ENCODE assay signal across 8 mouse cellular contexts in the genomic region with DNA sequence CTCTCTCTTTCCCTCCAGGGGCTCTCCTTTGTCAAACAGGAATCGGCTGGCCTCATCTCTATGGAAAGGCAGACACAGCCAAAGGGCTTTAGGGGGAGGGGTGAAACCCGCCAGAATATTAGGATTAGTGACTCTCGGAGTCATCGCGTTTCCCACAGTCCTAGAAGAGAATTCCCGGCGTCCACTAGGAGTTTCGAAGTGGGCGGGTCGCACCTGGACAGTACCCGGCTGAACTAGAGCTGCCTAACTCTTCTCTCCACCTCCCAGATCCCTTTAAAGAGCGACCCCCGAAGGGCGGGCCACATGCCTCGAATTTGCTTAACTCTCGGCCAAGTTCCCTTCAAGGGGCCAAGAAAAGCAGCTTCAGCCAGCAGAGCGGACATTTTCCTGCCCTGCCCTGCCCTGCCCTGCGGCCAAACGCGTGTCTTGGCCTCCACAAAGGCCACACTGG. TPM values are rescaled to one million over a fixed set of nuclear protein-coding genes. Genes with fewer than 3 reads are reported as not detected.
DNase-seq lines count a peak whose midpoint lies in the region; ATAC-seq and TF ChIP-seq lines count a peak whose summit lies in the region.

No protein-coding gene starts in this region.

- no peak for TF ChIP-seq CTCF in lung, embryonic 14.5 days (IDR thresholded peaks at IDR 0.05; ENCODE audit: low read depth)

- H3K4me2 ChIP-seq in embryonic facial prominence, embryonic 15.5 days (replicated peaks): peak overlapping the region; percentile 97
- peak overlapping the region; percentile 97 for H3K4me2 ChIP-seq in intestine, embryonic 15.5 days (replicated peaks)
- peak overlapping the region; percentile 98 for H3K4me2 ChIP-seq in lung, embryonic 14.5 days
- peak overlapping the region; percentile 98 for H3K4me2 ChIP-seq in stomach, embryonic 15.5 days

- peak overlapping the region; percentile 64; the same call in 1 of the 2 replicates for H3K9ac ChIP-seq in embryonic facial prominence, embryonic 15.5 days
- peak overlapping the region; percentile 64 for H3K9ac ChIP-seq in intestine, embryonic 15.5 days
- H3K9ac ChIP-seq in lung, embryonic 14.5 days: peak overlapping the region; percentile 79
- H3K9ac ChIP-seq in stomach, embryonic 15.5 days: peak overlapping the region; percentile 80

- no peak for ATAC-seq in megakaryocyte, adult 5-6 weeks (ENCODE audit: poor library complexity, severe bottlenecking)
- ATAC-seq in embryonic facial prominence, embryonic 15.5 days (ENCODE audit: insufficient number of reproducible peaks, low FRiP score, low TSS enrichment, low read depth): no peak
- ATAC-seq in intestine, embryonic 15.5 days: no peak
- no peak for ATAC-seq in lung, embryonic 14.5 days (ENCODE audit: insufficient read depth)
- no peak for ATAC-seq in stomach, embryonic 15.5 days (ENCODE audit: insufficient read depth, low FRiP score, low read depth)

- peaks cover 61% of the 10 kb centered on the region for H3K27me3 ChIP-seq in megakaryocyte, embryonic 14.5 days (replicated peaks)
- no peaks in the 10 kb centered on the region for H3K27me3 ChIP-seq in embryonic facial prominence, embryonic 15.5 days
- H3K27me3 ChIP-seq in intestine, embryonic 15.5 days (replicated peaks): no peaks in the 10 kb centered on the region
- no peaks in the 10 kb centered on the region for H3K27me3 ChIP-seq in lung, embryonic 14.5 days (ENCODE audit: insufficient read depth, low read length)
- no peaks in the 10 kb centered on the region for H3K27me3 ChIP-seq in stomach, embryonic 15.5 days (replicated peaks)

- DNase-seq in lung, embryonic 14.5 days: peak; percentile 83
- DNase-seq in B cell, adult 2 months: no peak
- DNase-seq in right cerebral cortex, postnatal 4 days: no peak

- 0 out of 2 replicates have a peak overlapping the region, but pooled peaks have one; percentile 1 for H3K27ac ChIP-seq in embryonic facial prominence, embryonic 15.5 days (replicated peaks)
- H3K27ac ChIP-seq in intestine, embryonic 15.5 days: peak overlapping the region; percentile 80; the same call in 1 of the 2 replicates
- H3K27ac ChIP-seq in lung, embryonic 14.5 days (ENCODE audit: low read depth): peak overlapping the region; percentile 75; the same call in 1 of the 2 replicates
- H3K27ac ChIP-seq in stomach, embryonic 15.5 days: peak overlapping the region; percentile 81

- no peaks in the 10 kb centered on the region for H3K36me3 ChIP-seq in megakaryocyte, embryonic 14.5 days (replicated peaks; ENCODE audit: low read length)
- H3K36me3 ChIP-seq in embryonic facial prominence, embryonic 15.5 days: no peaks in the 10 kb centered on the region
- no peaks in the 10 kb centered on the region for H3K36me3 ChIP-seq in intestine, embryonic 15.5 days
- no peaks in the 10 kb centered on the region for H3K36me3 ChIP-seq in lung, embryonic 14.5 days (ENCODE audit: insufficient read depth)
- no peaks in the 10 kb centered on the region for H3K36me3 ChIP-seq in stomach, embryonic 15.5 days

- peak overlapping the region; percentile 93 for H3K4me3 ChIP-seq in megakaryocyte, embryonic 14.5 days (replicated peaks)
- H3K4me3 ChIP-seq in embryonic facial prominence, embryonic 15.5 days (replicated peaks): peak overlapping the region; percentile 73
- peak overlapping the region; percentile 92 for H3K4me3 ChIP-seq in intestine, embryonic 15.5 days (replicated peaks)
- H3K4me3 ChIP-seq in lung, embryonic 14.5 days (ENCODE audit: low read depth, low read length): peak overlapping the region; percentile 82
- H3K4me3 ChIP-seq in stomach, embryonic 15.5 days (replicated peaks): peak overlapping the region; percentile 91

- WGBS in embryonic facial prominence, embryonic 15.5 days: 2% methylated on average over 20 of the region's 20 CpGs
- WGBS in intestine, embryonic 15.5 days: under 1% methylated on average over 20 of the region's 20 CpGs
- WGBS in lung, embryonic 14.5 days: 1% methylated on average over 20 of the region's 20 CpGs
- 2% methylated on average over 20 of the region's 20 CpGs for WGBS in stomach, embryonic 15.5 days

- H3K9me3 ChIP-seq in megakaryocyte, embryonic 14.5 days: no peaks in the 10 kb centered on the region
- H3K9me3 ChIP-seq in embryonic facial prominence, embryonic 15.5 days (replicated peaks): no peaks in the 10 kb centered on the region
- no peaks in the 10 kb centered on the region for H3K9me3 ChIP-seq in intestine, embryonic 15.5 days
- H3K9me3 ChIP-seq in lung, embryonic 14.5 days (ENCODE audit: low read depth, low read length): no peaks in the 10 kb centered on the region
- H3K9me3 ChIP-seq in stomach, embryonic 15.5 days: no peaks in the 10 kb centered on the region

- peaks cover 38% of the 10 kb centered on the region for H3K4me1 ChIP-seq in megakaryocyte, embryonic 14.5 days
- H3K4me1 ChIP-seq in embryonic facial prominence, embryonic 15.5 days: peaks cover 52% of the 10 kb centered on the region
- H3K4me1 ChIP-seq in intestine, embryonic 15.5 days (replicated peaks): peaks cover 28% of the 10 kb centered on the region
- H3K4me1 ChIP-seq in lung, embryonic 14.5 days (ENCODE audit: insufficient read depth): peaks cover 17% of the 10 kb centered on the region
- peaks cover 49% of the 10 kb centered on the region for H3K4me1 ChIP-seq in stomach, embryonic 15.5 days

RNA-seq across cellular contexts. Expression of gene Vav2, which starts 1.6 kb away (rescaled TPM):
- 2.8 and 5.5 TPM in 2 replicates for polyA plus RNA-seq in megakaryocyte, embryonic 14.5 days (2012; ENCODE audit: insufficient read depth, low replicate concordance)
- 5.9 and 8.0 TPM in 2 replicates for total RNA-seq in megakaryocyte, adult 5-6 weeks (2015)
- 11.0 and 11.5 TPM in 2 replicates for total RNA-seq in megakaryocyte, adult 5-6 weeks (2017)
- polyA plus RNA-seq in embryonic facial prominence, embryonic 15.5 days (2015; fragmentation: Nextera tagmentation; extraction: Ambion mirVana): 5.8 and 6.7 TPM in 2 replicates
- polyA plus RNA-seq in intestine, embryonic 15.5 days (2015; fragmentation: Nextera tagmentation; extraction: Ambion mirVana): 5.4 and 6.1 TPM in 2 replicates
- 8.6 and 8.8 TPM in 2 replicates for polyA plus RNA-seq in lung, embryonic 14.5 days (2014; fragmentation: Nextera tagmentation; extraction: Ambion mirVana)
- 7.0 and 7.8 TPM in 2 replicates for polyA plus RNA-seq in stomach, embryonic 15.5 days (2015; fragmentation: Nextera tagmentation; extraction: Ambion mirVana)

RNA-seq across cellular contexts. Expression of gene Brd3os, which starts 16.9 kb away (rescaled TPM):
- polyA plus RNA-seq in megakaryocyte, embryonic 14.5 days (2012; ENCODE audit: insufficient read depth, low replicate concordance): 0.51 TPM in 1 of 2 replicates, not detected in the other
- total RNA-seq in megakaryocyte, adult 5-6 weeks (2015): 0.93 TPM in 1 of 2 replicates, not detected in the other
- total RNA-seq in megakaryocyte, adult 5-6 weeks (2017): 0.11 TPM in 1 of 2 replicates, not detected in the other
- 16.4 and 17.0 TPM in 2 replicates for polyA plus RNA-seq in embryonic facial prominence, embryonic 15.5 days (2015; fragmentation: Nextera tagmentation; extraction: Ambion mirVana)
- 4.8 and 6.1 TPM in 2 replicates for polyA plus RNA-seq in intestine, embryonic 15.5 days (2015; fragmentation: Nextera tagmentation; extraction: Ambion mirVana)
- polyA plus RNA-seq in lung, embryonic 14.5 days (2014; fragmentation: Nextera tagmentation; extraction: Ambion mirVana): 7.0 and 8.1 TPM in 2 replicates
- polyA plus RNA-seq in stomach, embryonic 15.5 days (2015; fragmentation: Nextera tagmentation; extraction: Ambion mirVana): 7.1 and 7.2 TPM in 2 replicates

Comparison
In these comparisons a context has a peak if more than half of its experiments do, and no peak if none do; other contexts are left out.
1. H3K27ac ChIP-seq: peak in every context shown above with its lines; median percentile 81 in stomach, embryonic 15.5 days; 80 in intestine, embryonic 15.5 days; 75 in lung, embryonic 14.5 days; 1 in embryonic facial prominence, embryonic 15.5 days.